Mouse (Mus musculus) naive thymus-derived CD4-positive, alpha-beta T cell, adult 5 months (primary cell): ENCODE measurements around the gene Ap1g1. TPM values are rescaled to one million over a fixed set of nuclear protein-coding genes. Genes with fewer than 3 reads are reported as not detected.

Experiments
- polyA plus RNA-seq: library from polyadenylated mRNA; unstranded; fragments of 100-300 nt; shearing (Covaris generic); gene quantifications from one replicate; pipeline ENCODE4 v1.2.1, GENCODE M21; 2017

Gene Ap1g1
- 58.9 TPM for polyA plus RNA-seq

GRCm38 (mm10) chr8:109778280-109778977 is at the start of gene Ap1g1:
TSS of gene Ap1g1 (plus strand) at chr8:109778554.

GRCm38 (mm10) chr8:109737237-109738048 is 40.9 kb upstream of the Ap1g1 start, which contains the start of gene Atxn1l:
TSS of gene Atxn1l (minus strand) at chr8:109737739.

GRCm38 (mm10) chr8:109868003-109868679 is 89.8 kb downstream of the Ap1g1 start, which contains the start of gene Phlpp2:
TSS of gene Phlpp2 (plus strand) at chr8:109868542.

Other genes starting within 250 kb of the Ap1g1 start
- gene Dhx38, start 212.7 kb upstream of the Ap1g1 start, polyA plus RNA-seq = 46.0 TPM
- 4.4 TPM for gene Txnl4b, start 212.7 kb upstream of the Ap1g1 start, polyA plus RNA-seq
- gene Hp, start 199.4 kb upstream of the Ap1g1 start, polyA plus RNA-seq = not detected
- gene Dhodh, start 169.9 kb upstream of the Ap1g1 start, polyA plus RNA-seq = 28.4 TPM
- 1.2 TPM for gene Pkd1l3, start 164.0 kb upstream of the Ap1g1 start, polyA plus RNA-seq
- 147 TPM for gene Ist1, start 85.3 kb upstream of the Ap1g1 start, polyA plus RNA-seq
- gene Zfp821, start 73.0 kb upstream of the Ap1g1 start, polyA plus RNA-seq = 2.8 TPM
- 4.6 TPM for gene Atxn1l, start 40.8 kb upstream of the Ap1g1 start, polyA plus RNA-seq
- 0.76 TPM for gene Phlpp2, start 90.0 kb downstream of the Ap1g1 start, polyA plus RNA-seq
- gene Marveld3, start 183.6 kb downstream of the Ap1g1 start, polyA plus RNA-seq = not detected
- gene Tat, start 211.9 kb downstream of the Ap1g1 start, polyA plus RNA-seq = not detected